Mouse (Mus musculus): ENCODE measurements around the gene Mks1. TPM values are rescaled to one million over a fixed set of nuclear protein-coding genes. Genes with fewer than 3 reads are reported as not detected.

Gene Mks1
- total RNA-seq, 2 experiments from 2014 or later, result 1.5 to 1.9 TPM

DNA sequence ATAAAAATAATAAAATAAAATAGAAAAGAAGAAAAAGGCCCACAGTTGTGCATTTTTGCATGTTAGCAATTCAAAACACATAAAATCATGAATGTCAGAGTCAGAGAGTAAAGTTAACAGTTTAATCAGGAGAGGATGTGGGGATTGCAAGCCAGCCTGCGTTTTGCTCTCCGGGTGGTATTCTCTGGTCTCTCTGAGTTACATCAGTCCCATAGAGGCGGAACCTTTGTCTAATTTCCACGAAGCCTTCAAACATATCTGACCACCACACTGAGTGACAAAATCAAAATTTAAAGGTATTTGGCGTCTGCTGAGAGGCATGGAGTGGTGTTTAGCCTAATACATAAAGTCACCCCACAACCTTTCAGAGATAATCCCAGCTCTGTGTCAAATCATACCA lies 31.8 kb downstream of the Mks1 start:
- Histone ChIP-seq H3K4me3 (no peak overlapping the region), H3K27ac (no peak overlapping the region)
- no peak for TF ChIP-seq CTCF (IDR thresholded peaks at IDR 0.05)
- intact Hi-C loops (cut with DNase I), result no loop called here
- no peak for DNase-seq

- no peak for TF ChIP-seq CTCF (IDR thresholded peaks at IDR 0.05)
- no peak for DNase-seq
- Histone ChIP-seq H3K27ac (no peak within 1 kb of the TSS), H3K4me3 (no peak within 1 kb of the TSS)
- intact Hi-C loops (cut with DNase I), result no loop called here
Measured at GRCm38 (mm10) chr11:87892168-87892567, 39.2 kb downstream of the Mks1 start, which contains the start of gene Olfr462. Gene Olfr462 (minus strand): TSS chr11:87892268.

- no peak for DNase-seq
- TF ChIP-seq CTCF (IDR thresholded peaks at IDR 0.05), result no peak
- intact Hi-C loops (cut with DNase I), result no loop called here
- Histone ChIP-seq H3K4me3 (no peak within 1 kb of the TSS), H3K27ac (no peak within 1 kb of the TSS)
Measured at GRCm38 (mm10) chr11:87897287-87897686, 44.3 kb downstream of the Mks1 start, which contains the start of gene Olfr463. Gene Olfr463 (minus strand): TSS chr11:87897387.

DNA sequence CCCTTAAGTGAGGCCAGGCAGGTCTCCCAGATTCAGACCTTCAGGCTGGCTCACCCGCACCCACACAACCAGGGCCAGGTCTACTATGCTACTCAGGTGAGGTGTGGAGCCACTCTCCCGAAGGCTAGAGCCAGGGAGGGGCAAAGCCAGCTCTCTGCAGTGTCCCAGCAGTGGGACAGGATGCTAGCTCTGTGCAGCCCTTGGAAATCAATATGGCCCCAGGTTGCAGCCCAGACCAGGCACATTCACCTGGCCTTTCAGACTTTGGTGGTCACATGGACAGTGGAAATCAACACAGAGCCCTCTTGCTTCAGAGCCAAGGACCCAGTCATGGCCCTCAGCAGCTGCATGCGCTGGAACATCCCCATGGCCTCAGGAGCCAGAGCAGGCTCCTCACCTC lies 51.3 kb downstream of the Mks1 start:
- intact Hi-C loops (cut with DNase I), result no loop called here
- Histone ChIP-seq H3K4me3 (no peak overlapping the region), H3K27ac (no peak overlapping the region)
- no peak for DNase-seq
- TF ChIP-seq CTCF (IDR thresholded peaks at IDR 0.05), result no peak

Other genes with a start within 250 kb of the Mks1 start
- gene Hsf5, start 236.1 kb upstream of the Mks1 start, total RNA-seq (2021), result not detected
- under 1 TPM; 0.39 to 0.89 TPM for gene Rnf43, start 190.5 kb upstream of the Mks1 start, total RNA-seq (2021)
- gene Supt4a, start 115.7 kb upstream of the Mks1 start, total RNA-seq (2021), result 10 to 100 TPM; 36.8 TPM
- gene Tspoap1, start 92.7 kb upstream of the Mks1 start, total RNA-seq (2021), result not detected
- not detected for gene Mpo, start 59.6 kb upstream of the Mks1 start, total RNA-seq (2021)
- gene Lpo, start 24.9 kb upstream of the Mks1 start, total RNA-seq (2021), result not detected
- gene Epx, start 22.3 kb downstream of the Mks1 start, total RNA-seq (2021), result not detected
- gene Olfr462, start 39.1 kb downstream of the Mks1 start, total RNA-seq (2021), result not detected
- not detected for gene Olfr463, start 44.2 kb downstream of the Mks1 start, total RNA-seq (2021)
- not detected for gene Olfr464, start 67.8 kb downstream of the Mks1 start, total RNA-seq (2021)
- gene Dynll2, start 134.3 kb downstream of the Mks1 start, total RNA-seq (2021), result 100 to 1,000 TPM; 193 to 205 TPM
- 10 to 100 TPM; 67.5 to 85.8 TPM for gene Srsf1, start 194.2 kb downstream of the Mks1 start, total RNA-seq (2021)
- 10 to 100 TPM; 76.5 to 87.2 TPM for gene Vezf1, start 215.1 kb downstream of the Mks1 start, total RNA-seq (2021)
- gene Cuedc1, start 244.8 kb downstream of the Mks1 start, total RNA-seq (2021), result 100 to 1,000 TPM; 101 to 127 TPM

All from gastrocnemius, adult 2 months (tissue).